Mouse (Mus musculus): ENCODE measurements around the gene Mef2b.

Gene Mef2b

DNA sequence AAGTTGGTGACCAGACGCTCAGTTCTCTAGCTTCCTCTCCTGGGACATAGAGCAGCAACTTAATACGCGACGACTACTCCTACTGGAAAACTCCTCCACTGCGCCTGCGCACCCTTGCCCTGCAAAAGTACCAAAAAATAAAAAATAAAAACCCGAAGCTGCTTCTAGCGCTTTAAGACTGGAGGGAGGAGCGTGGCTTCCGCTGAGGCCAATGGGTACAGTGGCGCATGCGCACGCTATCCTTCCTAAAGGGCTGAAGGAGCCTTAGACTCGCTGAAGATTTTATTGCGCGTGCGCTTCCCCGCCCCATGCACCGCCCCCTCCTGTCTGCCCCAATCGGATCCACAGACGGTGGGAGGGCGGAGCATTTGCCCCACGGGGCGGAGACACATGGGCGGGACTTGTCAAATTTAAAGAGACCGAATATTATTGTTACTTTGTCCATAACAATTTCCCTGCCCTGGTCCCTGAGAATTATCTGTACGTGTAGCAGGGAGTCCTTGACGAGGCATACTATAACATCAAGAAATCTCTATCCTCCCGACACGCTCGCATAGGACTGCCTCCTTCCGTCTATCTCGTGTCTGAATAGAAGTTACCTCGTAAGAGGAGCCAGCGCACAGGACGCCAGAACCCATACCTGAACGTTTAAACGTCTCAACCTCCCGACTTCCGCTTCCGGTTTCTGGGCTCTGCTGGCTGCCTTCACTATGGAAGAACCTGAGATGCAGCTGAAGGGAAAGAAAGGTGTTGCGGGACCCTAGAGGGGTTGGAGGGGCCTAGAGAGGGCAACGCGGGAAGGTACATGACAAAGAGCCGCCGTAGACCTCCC lies at the start of gene Mef2b, which contains the start of the genes Rfxank and Borcs8:
TSS of gene Mef2b (plus strand) at position 686 of the 832 bp plus-strand sequence.
TSS of gene Rfxank (minus strand) at position 129 of the 832 bp plus-strand sequence.
TSS of gene Borcs8 (plus strand) at position 474 of the 832 bp plus-strand sequence.
- peak; percentile 99 to 100 for DNase-seq

DNA sequence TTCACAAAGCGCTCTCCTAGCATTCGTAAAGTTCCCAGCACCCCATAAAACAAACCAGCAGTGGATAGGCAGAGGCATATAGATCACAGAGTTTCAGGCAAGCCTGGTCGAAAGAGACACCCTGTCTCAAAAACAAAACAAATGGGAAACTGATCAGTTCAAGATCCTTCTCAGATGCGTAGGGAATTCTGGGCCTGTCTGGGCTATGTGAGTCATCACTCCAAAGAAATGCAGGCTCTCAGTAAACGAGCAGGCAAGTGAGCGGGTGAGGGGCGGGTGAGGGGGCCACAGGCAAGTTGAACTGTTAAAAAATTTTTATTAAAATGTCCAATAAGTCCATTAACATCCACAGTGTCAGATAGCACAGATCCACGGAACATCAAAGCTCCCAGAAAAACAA lies 46.7 kb upstream of the Mef2b start:
- DNase-seq, result no peak

DNA sequence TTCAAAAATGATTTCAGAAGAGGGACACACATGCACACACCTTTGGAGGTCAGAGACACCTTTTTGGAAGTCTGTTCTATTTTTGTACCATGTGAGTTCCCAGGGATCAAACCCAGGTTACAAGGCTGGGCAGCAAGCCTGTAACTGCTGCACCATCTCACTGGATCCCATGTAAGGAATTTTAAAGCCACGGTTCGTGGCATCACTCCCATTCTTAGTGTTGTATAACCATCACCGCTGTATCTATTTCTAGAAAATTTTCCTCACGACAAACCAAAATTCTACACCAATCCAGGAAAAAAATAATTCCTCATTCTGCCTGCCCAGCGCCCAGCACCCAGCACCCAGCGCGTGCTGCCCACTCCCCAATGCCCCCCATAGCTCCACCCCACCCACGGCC lies 40.2 kb upstream of the Mef2b start:
- no peak for DNase-seq

DNA sequence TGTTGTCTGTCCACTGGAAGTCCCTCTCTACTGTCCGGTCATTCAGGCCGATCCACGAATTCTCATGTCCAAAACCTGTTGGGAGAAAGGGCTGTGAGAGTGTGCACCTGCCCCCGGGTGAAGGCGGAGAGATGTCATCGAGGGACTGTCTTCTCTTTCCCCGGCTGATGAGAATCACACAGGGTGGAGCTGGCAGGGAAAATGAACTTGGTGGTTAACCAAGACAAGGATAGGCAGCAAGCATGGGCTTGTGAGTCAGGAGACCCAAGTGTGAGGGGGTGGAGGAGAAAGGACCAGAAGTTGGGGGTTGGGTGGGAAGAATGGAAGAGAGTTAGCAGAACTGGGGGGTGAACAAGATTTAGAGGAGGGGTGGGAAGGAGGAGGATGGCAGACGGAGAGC lies 39.3 kb upstream of the Mef2b start:
- no peak for DNase-seq

DNA sequence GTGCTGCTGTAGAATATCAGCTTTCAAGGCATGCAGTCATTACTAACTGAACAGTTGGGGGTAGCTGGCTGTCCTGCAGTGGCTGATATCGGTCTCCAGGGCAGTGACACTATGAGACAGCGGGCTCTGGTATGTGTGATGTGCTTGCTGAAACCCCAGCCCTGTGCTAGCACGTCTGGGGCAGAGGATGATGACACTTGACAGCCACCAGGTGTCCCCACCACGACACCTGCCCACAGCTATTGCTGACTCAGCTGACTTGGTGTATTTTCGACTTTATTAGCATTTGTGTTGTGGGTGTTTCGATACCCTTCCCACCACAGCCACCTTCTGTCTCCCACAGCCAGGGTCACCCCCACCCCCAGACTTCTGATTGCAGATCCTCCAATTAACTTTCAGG lies 35.0 kb upstream of the Mef2b start:
- DNase-seq, result peak; percentile 50 to 66

DNA sequence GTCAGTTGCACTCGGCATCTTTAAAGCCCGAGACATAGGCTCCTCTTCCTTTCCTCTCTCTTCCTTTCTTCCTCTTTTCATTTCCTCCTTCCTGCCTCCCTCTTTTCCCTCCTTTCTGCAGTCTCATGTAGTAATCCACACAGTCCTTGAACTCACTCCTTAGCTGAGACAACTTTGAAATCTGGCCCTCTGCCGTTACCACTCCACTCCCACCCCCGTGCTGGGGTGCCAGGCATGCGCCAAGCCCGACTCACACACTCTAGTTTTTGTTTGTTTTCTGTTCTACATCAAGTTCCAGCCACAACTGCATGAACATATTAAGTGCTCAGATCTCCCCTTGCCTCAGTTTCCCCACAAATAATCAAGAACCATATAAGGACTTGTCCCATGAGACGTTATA lies 34.6 kb upstream of the Mef2b start:
- no peak for DNase-seq

DNA sequence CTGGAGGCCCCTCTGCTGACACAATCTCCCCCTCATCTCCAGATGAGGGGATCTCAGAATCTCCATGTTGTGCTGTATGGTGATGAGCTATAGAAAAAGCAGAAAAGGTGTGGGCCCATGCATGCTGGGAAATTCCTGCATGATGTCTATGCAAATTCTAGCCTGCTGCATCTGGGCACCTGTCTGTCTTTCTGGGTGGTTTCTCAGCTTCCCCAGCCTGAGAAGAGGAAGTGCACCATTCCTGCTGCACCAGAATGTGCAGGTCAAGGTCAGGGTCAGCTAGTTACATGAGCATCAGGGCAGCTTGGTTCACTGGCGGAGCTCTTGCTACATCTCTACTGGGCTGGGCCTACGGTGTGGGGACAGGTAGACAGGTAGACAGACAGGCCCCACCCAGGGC lies 29.1 kb upstream of the Mef2b start:
- no peak for DNase-seq

DNA sequence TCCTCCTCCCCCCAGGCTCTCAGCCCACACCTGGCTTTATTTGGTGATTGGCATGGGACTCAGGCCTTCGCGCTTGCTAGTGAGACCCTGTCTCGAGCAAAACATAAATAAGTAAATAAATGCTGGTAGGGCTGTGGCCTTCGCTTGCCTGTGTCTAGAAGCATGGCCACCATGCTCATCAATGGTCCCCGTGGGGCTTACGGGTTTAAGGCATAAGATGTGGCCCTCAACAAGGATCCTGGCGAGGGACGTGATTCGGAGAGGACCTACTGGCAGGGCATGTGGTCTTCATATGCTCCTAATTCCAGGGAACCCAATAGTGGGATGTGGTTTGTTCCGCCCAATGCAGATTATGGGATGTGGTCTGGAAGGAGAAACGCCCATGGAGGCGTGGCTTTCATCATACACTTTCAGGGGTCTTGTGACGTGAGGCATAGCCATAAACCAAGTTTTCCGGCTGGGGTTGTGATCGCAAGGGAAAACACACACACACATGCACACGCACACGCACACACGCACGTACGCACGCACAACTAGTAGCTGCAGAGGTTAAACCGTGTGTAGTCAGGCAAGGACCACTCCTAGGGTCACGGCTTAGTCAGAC lies 28.2 kb upstream of the Mef2b start:
- DNase-seq, result no peak

DNA sequence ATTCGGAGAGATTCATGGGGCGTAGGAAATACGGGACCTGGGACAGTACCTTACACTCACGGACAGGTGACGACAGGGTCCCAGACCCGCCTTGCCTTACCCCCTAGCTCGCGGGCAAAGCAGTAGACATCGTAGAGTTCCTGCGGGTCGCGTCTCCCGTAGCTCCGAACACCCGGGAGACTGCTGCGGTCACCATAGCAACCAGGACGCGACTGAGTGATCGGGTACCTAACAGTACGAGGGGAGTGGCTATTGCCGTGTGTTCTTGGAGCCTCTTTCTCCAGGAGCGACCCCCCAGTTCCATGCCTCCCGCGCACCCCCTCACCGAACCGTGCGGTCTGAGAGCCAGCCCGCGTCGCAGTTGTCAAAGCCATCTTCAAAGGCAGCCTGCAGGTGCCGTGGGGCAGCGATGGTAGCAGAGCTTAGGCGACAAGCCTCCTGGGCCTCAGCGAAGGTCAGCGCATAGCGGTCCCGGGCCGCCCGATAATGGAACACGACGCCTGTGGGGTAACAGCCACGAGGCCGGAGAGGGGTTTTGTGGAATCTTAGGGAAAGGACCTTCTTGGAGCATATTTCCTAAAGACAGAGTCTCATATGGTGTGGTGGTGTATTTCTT lies 27.0 kb upstream of the Mef2b start:
- DNase-seq, result peak; percentile 19 to 20

DNA sequence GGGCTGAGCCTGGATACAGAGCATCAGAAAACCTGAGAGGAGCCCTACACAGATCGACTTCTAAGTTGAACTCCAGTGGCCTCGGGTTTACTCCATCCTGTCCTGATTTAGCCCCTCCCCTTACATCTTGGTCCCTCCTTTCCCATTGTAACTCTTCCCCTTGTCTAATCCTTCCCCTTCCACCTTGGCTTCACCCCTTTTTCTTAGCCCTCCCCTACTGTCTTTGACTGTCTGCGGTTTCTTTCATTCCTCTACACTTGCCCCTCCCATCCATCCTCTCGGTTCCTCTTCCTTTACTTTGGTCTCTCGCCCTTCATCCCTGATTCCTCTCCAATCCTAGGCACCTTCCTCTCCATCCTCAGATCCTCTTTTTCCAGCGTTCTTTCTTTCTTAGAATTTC lies 25.0 kb upstream of the Mef2b start:
- DNase-seq, result no peak

DNA sequence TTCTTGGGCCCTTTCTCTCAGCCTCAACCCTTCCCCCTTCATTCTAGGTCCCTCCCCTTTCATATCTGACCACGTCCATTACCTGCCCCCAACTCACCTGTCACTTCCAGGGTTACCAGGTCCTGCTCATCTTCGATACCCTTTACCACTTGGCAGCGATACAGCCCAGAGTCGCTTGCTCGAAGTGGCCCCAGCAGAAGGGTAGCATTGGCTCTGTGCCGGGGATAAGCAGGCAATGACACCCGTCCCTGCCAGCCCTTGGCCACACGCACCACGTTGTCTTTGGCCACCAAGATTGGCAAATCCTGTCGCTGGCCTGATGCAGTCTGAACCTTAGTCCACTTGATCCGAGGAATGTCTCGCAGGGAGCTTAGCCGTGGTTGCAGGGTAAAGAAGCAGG lies 24.6 kb upstream of the Mef2b start:
- no peak for DNase-seq

DNA sequence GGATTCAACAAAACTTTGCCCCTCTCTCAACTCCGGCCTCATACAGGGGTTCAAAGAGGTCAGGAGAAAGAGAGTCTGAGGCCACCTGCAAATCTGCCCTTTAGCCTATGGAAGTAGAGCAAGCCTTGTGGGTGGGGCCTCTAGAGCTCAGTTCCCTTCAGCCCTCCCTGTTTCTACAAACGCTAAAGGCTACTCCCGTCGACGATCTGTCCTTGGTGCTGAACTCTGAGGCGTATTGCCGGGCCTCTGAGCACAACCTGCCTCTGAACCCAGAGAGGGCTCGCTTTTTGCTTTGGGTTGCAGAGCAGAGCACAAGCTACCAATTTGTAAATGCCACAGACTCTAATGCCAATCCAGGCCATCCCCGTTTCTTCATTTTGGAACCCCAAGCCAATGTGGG lies 21.9 kb upstream of the Mef2b start:
- DNase-seq, result peak; percentile 75 to 77

DNA sequence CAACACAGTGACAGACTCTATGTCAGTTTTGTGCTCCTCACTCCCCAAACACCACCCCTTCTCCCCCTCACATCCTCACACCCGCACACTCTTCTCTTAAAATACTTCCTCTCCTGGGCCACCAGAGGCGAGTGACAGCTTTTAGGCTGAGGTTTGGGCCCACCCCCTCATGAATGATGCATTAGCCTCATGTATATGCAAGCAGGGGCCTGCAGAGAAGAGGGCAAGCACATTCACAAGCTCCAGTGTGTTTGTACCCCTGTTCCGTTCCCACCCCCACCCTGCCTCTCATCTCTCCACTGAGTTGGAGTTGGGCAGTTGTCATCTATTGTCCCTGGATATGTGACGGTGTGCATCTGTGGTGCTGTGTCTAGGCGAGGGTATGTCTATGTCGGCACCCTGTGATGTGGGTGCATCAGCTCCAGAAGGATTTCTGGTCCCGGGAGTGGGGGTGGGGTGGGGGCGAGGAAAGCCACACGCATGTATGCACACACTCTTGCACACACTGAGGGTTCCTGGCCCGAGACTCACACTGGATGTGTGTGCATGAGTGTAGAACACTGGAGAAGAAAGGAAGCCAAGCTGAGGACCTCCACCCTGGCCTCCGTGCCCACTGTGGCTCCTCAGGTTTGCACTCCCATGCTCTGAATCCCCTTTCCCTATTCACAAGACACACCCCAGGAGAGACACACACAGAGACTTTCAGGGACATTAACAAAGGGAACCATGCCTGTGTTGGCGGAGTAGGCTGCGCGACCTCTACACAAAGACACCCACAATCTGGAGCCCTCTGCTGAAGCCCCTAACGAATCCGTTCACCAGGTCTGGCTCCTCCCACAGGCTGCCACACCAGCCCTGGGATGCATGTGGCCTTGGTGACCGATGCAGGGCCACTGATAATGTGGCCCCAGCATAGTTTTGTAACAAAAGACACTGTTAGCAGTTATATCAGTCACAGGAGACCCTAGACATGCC lies 20.5 kb upstream of the Mef2b start:
- DNase-seq, result no peak

DNA sequence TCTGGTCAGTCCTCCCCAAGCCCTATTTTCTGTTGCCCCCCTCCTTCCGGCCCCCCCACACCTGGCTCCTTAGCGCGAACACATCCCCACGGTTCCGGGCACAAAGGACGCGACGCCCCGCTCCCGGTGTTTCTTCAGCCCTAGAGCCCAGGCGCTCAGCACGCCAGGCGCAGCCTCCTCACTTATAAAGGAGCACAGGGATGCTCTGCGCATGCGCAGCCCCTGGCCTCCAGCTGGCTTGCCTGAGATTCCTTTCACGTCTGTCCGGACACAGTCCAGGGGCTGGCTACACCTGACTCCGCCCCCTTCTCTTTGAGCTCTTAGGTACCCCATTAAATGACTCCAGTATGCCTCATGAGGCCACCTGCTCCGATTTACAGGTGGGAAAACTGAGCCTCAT lies 18.8 kb upstream of the Mef2b start, which contains the start of gene Ncan:
TSS of gene Ncan (minus strand) at position 207 of the 400 bp plus-strand sequence.
- peak; percentile 86 to 90 for DNase-seq

DNA sequence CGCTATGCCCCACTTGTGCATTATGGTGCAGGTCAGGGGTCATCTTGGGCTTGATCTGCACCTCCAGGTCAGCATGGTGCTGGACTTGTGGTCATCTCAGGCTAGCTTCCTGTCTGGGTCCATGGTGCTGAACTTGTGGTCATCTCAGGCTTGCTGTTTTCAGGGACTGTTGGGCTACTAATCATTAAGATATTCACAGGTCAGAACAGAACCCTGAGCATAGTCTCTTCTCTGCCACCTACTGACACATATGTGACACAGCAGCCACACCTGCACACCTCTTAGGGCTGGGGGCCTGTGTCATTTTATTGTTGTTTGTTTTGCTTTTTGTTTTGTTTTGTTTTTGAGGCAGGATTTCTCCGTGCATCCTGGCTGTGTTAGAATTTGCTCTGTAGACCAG lies 16.6 kb upstream of the Mef2b start:
- DNase-seq, result peak in 1 of 2 experiments; percentile 17

DNA sequence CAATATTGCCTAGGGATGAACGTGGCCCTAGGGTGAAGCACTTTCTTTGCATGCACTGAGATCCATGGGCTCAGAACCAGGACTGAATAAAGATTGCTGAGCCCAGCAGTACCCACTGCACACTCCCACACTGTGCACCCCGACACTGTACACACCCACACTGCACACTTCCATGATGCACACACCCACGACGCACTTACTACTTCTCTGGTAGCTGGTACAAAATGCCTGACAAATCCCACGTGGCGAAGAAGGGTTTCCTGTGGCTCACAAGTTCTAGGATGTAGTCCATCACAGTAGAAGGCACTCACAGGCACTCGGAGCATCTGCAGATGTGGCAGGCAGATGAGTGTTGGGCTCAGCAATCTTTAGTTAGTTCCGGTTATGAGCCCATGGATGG lies 14.5 kb upstream of the Mef2b start:
- no peak for DNase-seq

DNA sequence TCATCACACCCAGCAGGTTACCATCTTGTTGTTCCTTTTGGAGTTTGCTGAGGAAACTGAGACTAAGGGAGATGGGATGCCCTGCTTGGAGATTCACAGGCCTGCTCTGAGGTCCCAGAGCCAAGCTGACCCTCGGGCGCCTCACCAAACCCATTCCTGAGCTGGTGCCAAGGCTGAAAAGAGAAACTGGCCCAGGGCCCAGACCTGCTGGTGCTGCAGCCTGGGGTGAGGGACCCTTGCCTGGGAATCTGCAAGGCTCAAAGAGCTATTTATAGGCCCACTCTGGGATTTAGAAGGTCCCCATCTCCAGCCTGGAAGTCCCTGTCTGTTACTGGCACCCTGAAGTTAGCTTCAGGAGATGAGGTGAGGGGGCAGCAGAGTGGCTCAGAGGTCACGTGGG lies 11.1 kb upstream of the Mef2b start:
- DNase-seq, result peak in 1 of 2 experiments; percentile 16

DNA sequence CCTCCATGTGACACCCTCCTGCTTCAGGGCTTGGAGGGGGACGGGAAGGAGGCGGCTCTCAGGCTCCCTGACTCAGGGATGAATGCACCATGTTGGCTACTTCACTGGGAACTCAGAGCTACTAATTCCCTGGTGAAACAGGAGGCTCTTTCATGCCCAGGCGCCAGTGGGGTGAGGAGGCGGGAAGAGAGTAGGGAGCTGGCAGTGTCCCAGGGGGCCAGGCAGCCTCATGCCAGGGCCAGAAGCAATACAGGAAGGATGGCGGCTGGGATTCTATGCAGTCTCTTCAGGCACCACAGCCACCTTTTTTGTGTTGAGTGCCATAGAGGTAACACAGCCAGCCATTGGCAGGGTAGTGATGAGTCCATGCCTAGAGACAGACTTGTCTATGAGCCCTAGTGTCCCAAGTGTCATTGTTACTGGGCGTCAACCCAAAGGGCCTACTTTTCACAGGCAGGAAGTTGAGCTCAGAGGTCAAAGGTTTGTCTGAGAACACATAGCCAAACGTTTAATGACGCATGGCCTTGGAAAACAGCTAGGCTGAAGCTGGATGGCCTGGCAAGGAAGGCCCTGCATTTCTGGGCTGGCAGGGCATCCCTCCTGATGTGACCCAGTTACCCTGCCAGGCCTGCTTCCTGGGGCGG lies 10.1 kb upstream of the Mef2b start:
- no peak for DNase-seq

DNA sequence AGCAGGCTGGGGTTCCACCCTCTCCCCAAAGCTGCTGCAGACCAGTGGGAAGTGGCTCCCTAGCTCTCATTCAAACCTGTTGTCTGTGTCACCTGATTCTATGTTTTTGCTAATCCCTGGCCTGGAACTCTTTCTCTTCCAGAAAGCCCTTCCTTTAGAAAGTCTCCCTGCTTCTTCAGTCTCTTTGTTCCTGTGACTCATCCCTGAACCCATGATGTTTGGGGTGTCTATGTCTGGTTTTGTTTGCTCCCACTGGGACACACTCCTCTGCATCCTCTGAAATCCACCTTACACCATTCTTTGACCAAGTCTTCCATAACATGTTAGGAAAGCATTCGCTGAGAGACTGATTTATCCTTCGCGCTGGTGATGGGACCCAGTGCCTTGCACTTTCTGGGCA lies 9.4 kb upstream of the Mef2b start:
- no peak for DNase-seq

DNA sequence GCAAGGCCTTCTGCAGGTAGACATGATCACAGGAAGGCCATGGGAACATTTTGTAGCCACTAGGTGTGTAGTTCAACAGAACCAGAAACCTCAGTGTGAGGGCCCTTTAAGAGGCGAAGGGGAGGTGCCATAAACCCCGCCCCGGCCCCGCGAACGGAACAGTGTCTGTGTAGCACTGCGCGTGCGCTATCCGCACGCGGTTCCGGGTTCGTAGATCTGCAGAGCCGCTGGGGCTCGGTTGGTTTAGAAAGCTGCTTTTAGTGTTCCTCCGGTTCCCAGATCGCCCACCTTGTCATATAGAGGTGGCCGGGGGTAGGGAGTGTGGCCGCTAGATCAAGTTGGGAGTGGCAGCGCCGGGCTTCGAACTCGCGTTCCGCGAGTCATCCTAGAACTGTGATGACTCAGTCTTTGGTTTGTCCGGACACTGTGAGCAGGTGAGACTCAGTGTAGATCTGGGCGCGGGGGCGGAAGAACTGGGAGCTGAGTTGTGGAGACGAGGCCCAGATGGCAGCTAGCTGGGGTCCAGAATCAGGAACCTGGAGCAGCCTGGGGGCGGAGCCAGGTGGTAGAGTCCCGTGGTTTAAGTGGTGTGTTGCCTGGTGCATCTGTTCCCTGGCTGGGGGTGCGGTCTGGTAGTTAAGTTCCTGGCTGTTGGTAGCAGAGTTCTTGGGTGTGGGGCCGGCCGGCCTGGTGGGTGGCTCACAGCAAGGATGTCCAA lies 8.2 kb upstream of the Mef2b start, which contains the start of gene Nr2c2ap:
TSS of gene Nr2c2ap (plus strand) at position 168 of the 718 bp plus-strand sequence.
- DNase-seq, result peak; percentile 88 to 92

DNA sequence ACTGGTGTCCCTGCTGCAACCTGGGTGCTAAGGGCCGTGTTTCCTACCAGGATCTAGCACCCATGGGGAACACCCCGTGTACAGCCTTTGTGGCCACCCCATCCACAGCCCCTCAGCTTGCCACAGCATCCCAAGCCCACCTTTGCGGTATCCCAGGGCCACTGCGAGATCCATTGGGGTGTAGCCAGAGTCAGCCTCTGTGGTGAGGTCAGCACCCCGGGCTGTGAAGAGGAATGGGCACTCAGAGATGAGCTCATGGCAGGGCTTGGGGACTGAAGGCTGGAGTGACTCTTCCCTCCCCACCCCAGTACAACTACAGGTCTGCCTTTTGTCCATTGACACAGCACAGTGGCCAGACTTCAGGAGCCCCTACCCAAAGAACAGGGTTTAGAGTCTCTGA lies 5.4 kb upstream of the Mef2b start:
- DNase-seq, result no peak

Measured in kidney, postnatal 4 days (tissue).